Mouse (Mus musculus): ENCODE results near the gene Notch3.
A peak's percentile ranks its signal among the peaks of the same experiment; 100 is the strongest.
"Not testable (repeated sequence)": the region's sequence is repeated elsewhere in the genome, so short reads cannot be mapped to it uniquely, and the experiment has no call there.

Gene Notch3

GRCm38 (mm10) chr17:32118484-32118883, 48.2 kb downstream of the Notch3 start:
- DNase-seq (ENCODE audit: low spot score) = no peak

GRCm38 (mm10) chr17:32117872-32118421, 48.7 kb downstream of the Notch3 start:
- DNase-seq (ENCODE audit: low spot score) = peak; percentile 80

GRCm38 (mm10) chr17:32117287-32117871, 49.3 kb downstream of the Notch3 start:
- DNase-seq (ENCODE audit: low spot score) = peak; percentile 63

- no peak for DNase-seq (ENCODE audit: low spot score)
Observed at GRCm38 (mm10) chr17:32116586-32117286, 49.9 kb downstream of the Notch3 start.

- DNase-seq (ENCODE audit: low spot score) = not testable (repeated sequence)
Observed at GRCm38 (mm10) chr17:32114486-32114885, 52.2 kb downstream of the Notch3 start.

- peak; percentile 74 for DNase-seq (ENCODE audit: low spot score)
Observed at GRCm38 (mm10) chr17:32113523-32114421, 52.9 kb downstream of the Notch3 start.

GRCm38 (mm10) chr17:32113255-32113522, 53.5 kb downstream of the Notch3 start:
- DNase-seq (ENCODE audit: low spot score) = no peak

- no peak for DNase-seq (ENCODE audit: low spot score)
Observed at GRCm38 (mm10) chr17:32112434-32113254, 54.0 kb downstream of the Notch3 start.

- no peak for DNase-seq (ENCODE audit: low spot score)
Observed at GRCm38 (mm10) chr17:32110980-32111780, 55.5 kb downstream of the Notch3 start.

- no peak for DNase-seq (ENCODE audit: low spot score)
Observed at GRCm38 (mm10) chr17:32110424-32110823, 56.2 kb downstream of the Notch3 start.

- no peak for DNase-seq (ENCODE audit: low spot score)
Observed at GRCm38 (mm10) chr17:32109201-32109940, 57.3 kb downstream of the Notch3 start.

- not testable (repeated sequence) for DNase-seq (ENCODE audit: low spot score)
Observed at GRCm38 (mm10) chr17:32108320-32109011, 58.2 kb downstream of the Notch3 start.

- DNase-seq (ENCODE audit: low spot score) = no peak
Observed at GRCm38 (mm10) chr17:32107877-32108276, 58.8 kb downstream of the Notch3 start.

GRCm38 (mm10) chr17:32106358-32106757, 60.3 kb downstream of the Notch3 start:
- no peak for DNase-seq (ENCODE audit: low spot score)

- DNase-seq (ENCODE audit: low spot score) = no peak
Observed at GRCm38 (mm10) chr17:32103054-32103453, 63.6 kb downstream of the Notch3 start.

GRCm38 (mm10) chr17:32099943-32100586, 66.6 kb downstream of the Notch3 start:
- DNase-seq (ENCODE audit: low spot score) = peak; percentile 78

GRCm38 (mm10) chr17:32099574-32099942, 67.1 kb downstream of the Notch3 start:
- DNase-seq (ENCODE audit: low spot score) = no peak

GRCm38 (mm10) chr17:32098905-32099304, 67.7 kb downstream of the Notch3 start:
- DNase-seq (ENCODE audit: low spot score) = not testable (repeated sequence)

GRCm38 (mm10) chr17:32097676-32098075, 69.0 kb downstream of the Notch3 start:
- DNase-seq (ENCODE audit: low spot score) = no peak
